Mouse (Mus musculus): ENCODE data around the gene Mex3d. TPM values are rescaled to one million over a fixed set of nuclear protein-coding genes. Genes with fewer than 3 reads are reported as not detected.

Gene Mex3d
- polyA plus RNA-seq, 1 experiment from 2014 or later = 0.78 TPM

DNA sequence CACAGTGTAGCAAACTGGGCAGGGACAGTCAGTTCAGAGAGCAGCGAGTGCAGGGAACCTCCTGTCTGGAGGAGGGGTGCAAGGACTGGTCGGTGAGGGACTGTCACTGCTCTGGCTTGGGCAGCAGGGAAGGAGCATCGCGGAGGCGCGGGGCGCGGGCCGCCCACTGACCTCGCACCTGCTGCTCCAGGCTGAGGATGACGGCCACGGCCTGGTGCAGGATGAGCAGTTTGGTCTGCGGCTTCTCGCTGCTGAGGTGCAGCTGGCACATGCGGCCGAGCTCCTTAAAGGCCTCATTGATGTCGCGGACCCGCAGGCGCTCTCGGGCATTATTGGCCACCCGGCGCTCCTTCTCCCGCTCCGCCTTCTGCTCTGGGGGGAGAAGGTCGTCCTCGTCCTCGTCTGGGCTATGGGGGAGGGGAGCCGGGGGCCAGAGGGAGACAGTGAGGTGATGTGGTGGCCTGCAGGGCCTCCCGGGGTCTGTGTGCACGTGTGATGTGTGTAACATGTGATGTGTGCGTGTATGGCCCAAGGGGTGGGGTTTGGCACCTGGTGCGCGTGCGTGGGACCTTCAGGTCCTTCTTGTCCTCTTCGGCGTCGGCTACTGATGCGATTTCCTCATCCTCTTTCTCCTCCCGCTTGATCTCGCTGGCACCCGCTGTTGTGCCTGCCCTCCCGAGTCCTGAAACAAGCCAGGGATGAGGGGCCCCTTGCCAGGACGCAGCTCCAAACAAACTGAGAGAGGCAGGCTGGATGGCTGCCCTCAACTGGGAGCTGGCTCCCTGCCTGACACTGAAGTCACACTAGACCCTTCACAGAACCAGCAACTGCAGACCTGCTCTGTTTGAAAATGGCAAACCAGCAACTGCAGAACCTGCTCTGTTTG lies 25.4 kb upstream of the Mex3d start:
- H3K4me1 ChIP-seq (replicated peaks) = peaks cover 19% of the 10 kb centered on the region
- H3K9me3 ChIP-seq (replicated peaks) = no peaks in the 10 kb centered on the region
- H3K27ac ChIP-seq (replicated peaks) = no peak overlapping the region
- H3K27me3 ChIP-seq = no peaks in the 10 kb centered on the region
- 88% methylated on average over 44 of the region's 44 CpGs for WGBS (ENCODE audit: insufficient replicate concordance)
- peaks cover 94% of the 10 kb centered on the region for H3K36me3 ChIP-seq (replicated peaks)
- H3K4me3 ChIP-seq (replicated peaks) = no peak overlapping the region
- H3K4me2 ChIP-seq = no peak overlapping the region
- no peak for ATAC-seq (ENCODE audit: insufficient read depth)
- no peak overlapping the region for H3K9ac ChIP-seq

DNA sequence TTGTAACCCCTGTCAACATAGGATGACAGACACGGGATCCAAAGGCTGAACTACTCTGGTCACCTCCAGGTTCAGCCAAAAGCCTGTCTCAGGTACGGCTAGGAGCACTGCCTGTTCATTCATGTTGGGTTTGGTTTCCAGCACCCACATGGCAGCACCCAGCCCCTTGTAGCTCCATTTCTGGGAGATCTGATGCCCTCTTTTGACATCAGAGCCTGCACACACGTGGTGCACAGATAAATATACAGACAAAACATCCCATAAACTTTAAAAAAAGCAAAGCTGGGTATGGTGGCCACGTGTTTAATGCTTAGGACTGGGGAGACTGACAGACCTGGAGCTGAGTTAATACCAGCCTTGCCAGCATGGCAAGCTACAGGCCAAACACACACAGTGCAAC lies 20.5 kb upstream of the Mex3d start:
- peak overlapping the region; percentile 85; the same call in 1 of the 2 replicates for H3K9ac ChIP-seq
- peak overlapping the region; percentile 92 for H3K4me2 ChIP-seq
- peaks cover 52% of the 10 kb centered on the region for H3K4me1 ChIP-seq (replicated peaks)
- H3K27me3 ChIP-seq = no peaks in the 10 kb centered on the region
- peak overlapping the region; percentile 92 for H3K27ac ChIP-seq (replicated peaks)
- H3K36me3 ChIP-seq (replicated peaks) = peaks cover 64% of the 10 kb centered on the region
- 37% methylated on average over 4 of the region's 4 CpGs for WGBS (ENCODE audit: insufficient replicate concordance)
- H3K9me3 ChIP-seq (replicated peaks) = 0 out of 2 replicates have a peak, but pooled peaks cover 2% of the 10 kb centered on the region
- ATAC-seq (ENCODE audit: insufficient read depth) = no peak
- H3K4me3 ChIP-seq (replicated peaks) = peak overlapping the region; percentile 92; the same call in 1 of the 2 replicates

- H3K9ac ChIP-seq = peak within 1 kb of the TSS; percentile 85
- peak; percentile 78 for ATAC-seq (ENCODE audit: insufficient read depth)
- no peaks in the 10 kb centered on the region for H3K27me3 ChIP-seq
- H3K4me1 ChIP-seq (replicated peaks) = peaks cover 52% of the 10 kb centered on the region
- peak within 1 kb of the TSS; percentile 92 for H3K27ac ChIP-seq (replicated peaks)
- H3K4me2 ChIP-seq = peak within 1 kb of the TSS; percentile 92
- WGBS (ENCODE audit: insufficient replicate concordance) = under 1% methylated on average over 27 of the region's 27 CpGs
- H3K36me3 ChIP-seq (replicated peaks) = peaks cover 63% of the 10 kb centered on the region
- H3K4me3 ChIP-seq (replicated peaks) = peak within 1 kb of the TSS; percentile 92
- 0 out of 2 replicates have a peak, but pooled peaks cover 2% of the 10 kb centered on the region for H3K9me3 ChIP-seq (replicated peaks)
These were observed 19.4 kb upstream of the Mex3d start, which contains the start of gene Uqcr11 for GRCm38 (mm10) chr10:80406684-80407501. Uqcr11 (minus strand) TSS chr10:80406830.

GRCm38 (mm10) chr10:80405481-80406173 lies 18.2 kb upstream of the Mex3d start:
- Histone ChIP-seq H3K36me3 (replicated peaks) (peaks cover 58% of the 10 kb centered on the region), H3K4me1 (replicated peaks) (peaks cover 63% of the 10 kb centered on the region), H3K27ac (replicated peaks) (peak overlapping the region; percentile 92), H3K4me3 (replicated peaks) (peak overlapping the region; percentile 92), H3K4me2 (peak overlapping the region; percentile 92), H3K9ac (peak overlapping the region; percentile 85), H3K9me3 (replicated peaks) (0 out of 2 replicates have a peak, but pooled peaks cover 2% of the 10 kb centered on the region), H3K27me3 (no peaks in the 10 kb centered on the region)
- ATAC-seq (ENCODE audit: insufficient read depth) = no peak
- WGBS (ENCODE audit: insufficient replicate concordance) = 41% methylated on average over 10 of the region's 10 CpGs

GRCm38 (mm10) chr10:80403044-80403692 lies 15.7 kb upstream of the Mex3d start:
- no peak overlapping the region for H3K9ac ChIP-seq
- no peak for ATAC-seq (ENCODE audit: insufficient read depth)
- no peaks in the 10 kb centered on the region for H3K27me3 ChIP-seq
- peaks cover 65% of the 10 kb centered on the region for H3K4me1 ChIP-seq (replicated peaks)
- H3K4me3 ChIP-seq (replicated peaks) = no peak overlapping the region
- H3K9me3 ChIP-seq (replicated peaks) = 0 out of 2 replicates have a peak, but pooled peaks cover 2% of the 10 kb centered on the region
- 85% methylated on average over 4 of the region's 4 CpGs for WGBS (ENCODE audit: insufficient replicate concordance)
- peaks cover 37% of the 10 kb centered on the region for H3K36me3 ChIP-seq (replicated peaks)
- no peak overlapping the region for H3K27ac ChIP-seq (replicated peaks)
- H3K4me2 ChIP-seq = no peak overlapping the region

DNA sequence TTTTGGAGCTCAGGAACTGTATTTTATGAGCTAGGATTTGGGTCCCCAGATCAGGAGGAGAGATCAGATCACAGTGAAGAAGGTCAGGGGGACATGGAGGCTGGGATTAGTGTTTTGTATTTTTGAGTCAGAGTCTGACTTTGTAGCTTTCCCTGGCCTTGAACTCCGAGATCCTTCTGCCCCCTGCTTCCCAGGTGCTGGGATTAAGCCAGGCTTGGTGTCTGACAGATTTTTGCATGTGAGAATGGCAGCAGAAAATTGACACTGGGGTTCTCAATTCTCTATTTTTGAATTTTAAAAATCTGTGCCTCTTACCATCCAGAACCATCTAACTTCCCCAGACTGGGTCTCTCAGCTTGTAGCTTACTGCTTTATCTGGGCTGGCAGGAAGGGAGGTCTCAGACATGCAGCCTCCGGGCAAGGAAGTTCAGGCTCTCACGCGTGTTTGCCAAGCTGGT lies 13.3 kb upstream of the Mex3d start:
- H3K4me1 ChIP-seq (replicated peaks) = peaks cover 68% of the 10 kb centered on the region
- H3K4me2 ChIP-seq = peak overlapping the region; percentile 87
- H3K9ac ChIP-seq = no peak overlapping the region; the same call in 1 of the 2 replicates
- ATAC-seq (ENCODE audit: insufficient read depth) = no peak
- H3K4me3 ChIP-seq (replicated peaks) = peak overlapping the region; percentile 91
- 42% methylated on average over 4 of the region's 4 CpGs for WGBS (ENCODE audit: insufficient replicate concordance)
- H3K27ac ChIP-seq (replicated peaks) = peak overlapping the region; percentile 86
- H3K36me3 ChIP-seq (replicated peaks) = peaks cover 49% of the 10 kb centered on the region
- 0 out of 2 replicates have a peak, but pooled peaks cover 2% of the 10 kb centered on the region for H3K9me3 ChIP-seq (replicated peaks)
- no peaks in the 10 kb centered on the region for H3K27me3 ChIP-seq

DNA sequence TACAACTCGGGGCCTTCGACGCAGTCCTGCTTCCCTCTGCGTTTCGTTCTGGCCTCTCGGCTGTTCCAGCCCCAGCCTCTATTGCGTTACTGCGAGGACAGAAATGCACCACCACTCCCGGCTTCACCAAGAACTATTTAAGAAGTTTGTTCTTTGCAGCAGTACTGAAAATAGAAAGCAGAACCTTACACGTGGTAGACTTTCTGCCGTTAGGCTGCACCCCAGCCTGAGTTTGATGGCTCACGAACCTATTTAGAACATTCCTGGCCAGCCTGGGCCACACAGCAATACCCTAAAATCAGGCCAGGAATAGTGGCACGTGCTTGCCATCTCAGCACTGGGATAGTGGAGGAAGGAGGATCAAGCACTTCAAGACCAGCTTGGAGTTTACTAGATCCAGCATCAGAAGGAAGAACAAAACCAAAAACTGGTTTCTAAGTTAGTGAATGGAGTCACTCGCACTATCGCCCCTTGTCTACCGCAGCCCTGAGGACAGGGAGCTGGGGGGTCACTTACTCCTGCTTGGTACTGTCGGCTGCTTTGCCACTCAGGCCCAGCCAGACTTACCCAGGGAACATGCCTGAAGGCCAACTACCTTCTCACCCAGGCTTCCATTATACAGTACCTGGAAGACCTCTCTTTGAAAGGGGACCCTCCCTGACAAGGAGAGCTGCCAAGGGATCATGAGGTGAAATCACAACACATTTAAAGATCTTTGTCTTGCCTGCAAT lies 12.7 kb upstream of the Mex3d start:
- Histone ChIP-seq H3K4me3 (replicated peaks) (peak overlapping the region; percentile 91), H3K36me3 (replicated peaks) (peaks cover 55% of the 10 kb centered on the region)
- ATAC-seq (ENCODE audit: insufficient read depth) = peak; percentile 0; the same call in 1 of the 2 replicates

DNA sequence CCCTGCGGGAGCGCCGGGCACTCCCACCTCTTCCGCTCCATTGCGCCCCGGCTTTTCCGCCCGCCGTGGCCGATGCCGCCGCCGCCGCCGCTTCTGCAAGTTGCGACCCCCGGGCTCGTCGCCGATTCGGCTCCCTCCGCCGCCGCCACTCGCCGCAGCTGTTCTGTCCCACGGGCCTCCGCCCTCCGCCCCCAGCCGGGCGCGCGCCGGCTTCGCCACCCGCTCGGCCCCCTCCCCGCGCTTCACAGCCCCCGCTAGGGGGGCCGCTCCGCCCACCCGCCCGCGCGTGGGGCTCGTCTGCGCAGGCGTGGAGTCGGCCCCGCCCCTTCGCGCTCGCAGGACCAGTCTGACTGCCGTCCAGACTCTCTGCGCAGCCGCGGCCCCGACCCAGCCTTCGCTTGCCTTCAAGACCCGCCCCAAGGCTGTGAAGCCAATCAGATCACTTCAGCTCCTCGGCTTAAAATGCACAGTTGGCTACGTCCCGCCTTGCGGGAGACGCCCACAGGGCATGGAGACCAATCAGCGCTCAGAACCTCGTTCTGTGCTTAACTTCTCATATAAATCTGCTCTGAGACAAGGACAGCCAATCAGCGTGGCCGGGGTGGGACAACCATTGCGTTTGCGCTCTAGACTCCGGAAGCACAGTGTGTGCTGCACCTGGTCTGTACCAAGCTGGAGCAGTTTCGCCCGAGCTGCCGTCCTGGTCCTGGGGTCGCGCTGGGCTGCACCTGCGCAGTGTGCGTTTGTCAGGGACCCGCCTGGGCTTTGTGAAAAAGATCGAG lies 11.9 kb upstream of the Mex3d start, which contains the start of gene Mbd3:
TSS of gene Mbd3 (minus strand) at position 360 of the 782 bp plus-strand sequence.
- Histone ChIP-seq H3K4me3 (replicated peaks) (peak within 1 kb of the TSS; percentile 91), H3K36me3 (replicated peaks) (peaks cover 57% of the 10 kb centered on the region), H3K4me1 (replicated peaks) (peaks cover 57% of the 10 kb centered on the region), H3K9me3 (replicated peaks) (0 out of 2 replicates have a peak, but pooled peaks cover 2% of the 10 kb centered on the region), H3K27me3 (no peaks in the 10 kb centered on the region), H3K4me2 (peak within 1 kb of the TSS; percentile 99), H3K9ac (peak within 1 kb of the TSS; percentile 93), H3K27ac (replicated peaks) (peak within 1 kb of the TSS; percentile 99)
- peak; percentile 94 for ATAC-seq (ENCODE audit: insufficient read depth)
- under 1% methylated on average over 82 of the region's 82 CpGs for WGBS (ENCODE audit: insufficient replicate concordance)

More for the DNA sequence above, 12.7 kb upstream of the Mex3d start:
- WGBS (ENCODE audit: insufficient replicate concordance) = 11% methylated on average over 17 of the region's 17 CpGs
- H3K4me2 ChIP-seq = peak overlapping the region; percentile 87
- H3K27me3 ChIP-seq = no peaks in the 10 kb centered on the region
- H3K9ac ChIP-seq = peak overlapping the region; percentile 71
- 0 out of 2 replicates have a peak, but pooled peaks cover 2% of the 10 kb centered on the region for H3K9me3 ChIP-seq (replicated peaks)
- peak overlapping the region; percentile 86 for H3K27ac ChIP-seq (replicated peaks)
- peaks cover 62% of the 10 kb centered on the region for H3K4me1 ChIP-seq (replicated peaks)

GRCm38 (mm10) chr10:80398719-80399190 lies 11.3 kb upstream of the Mex3d start:
- H3K4me3 ChIP-seq (replicated peaks) = peak overlapping the region; percentile 91
- ATAC-seq (ENCODE audit: insufficient read depth) = peak; percentile 79
- peak overlapping the region; percentile 99 for H3K27ac ChIP-seq (replicated peaks)
- peak overlapping the region; percentile 99 for H3K4me2 ChIP-seq
- H3K9ac ChIP-seq = peak overlapping the region; percentile 93
- no peaks in the 10 kb centered on the region for H3K27me3 ChIP-seq
- peaks cover 57% of the 10 kb centered on the region for H3K36me3 ChIP-seq (replicated peaks)
- H3K9me3 ChIP-seq (replicated peaks) = 0 out of 2 replicates have a peak, but pooled peaks cover 2% of the 10 kb centered on the region
- peaks cover 53% of the 10 kb centered on the region for H3K4me1 ChIP-seq (replicated peaks)
- under 1% methylated on average over 59 of the region's 59 CpGs for WGBS (ENCODE audit: insufficient replicate concordance)

All from liver, embryonic 15.5 days (tissue).